Mouse (Mus musculus) lung, postnatal 14 days (tissue): ENCODE measurements around the gene Ltbp1.

ENCODE experiments used
- DNase-seq: peaks from one replicate; pipeline ENCODE4 v3.0.0; 2021

Gene Ltbp1

GRCm38 (mm10) chr17:75307070-75308011, 302.0 kb downstream of the Ltbp1 start:
- peak; percentile 56 for DNase-seq

GRCm38 (mm10) chr17:75317106-75317505, 311.7 kb downstream of the Ltbp1 start:
- DNase-seq, result no peak

- peak; percentile 9 for DNase-seq
Observed at GRCm38 (mm10) chr17:75323229-75323628, 317.9 kb downstream of the Ltbp1 start.

- DNase-seq, result no peak
Observed at GRCm38 (mm10) chr17:75323766-75324165, 318.4 kb downstream of the Ltbp1 start.

DNA sequence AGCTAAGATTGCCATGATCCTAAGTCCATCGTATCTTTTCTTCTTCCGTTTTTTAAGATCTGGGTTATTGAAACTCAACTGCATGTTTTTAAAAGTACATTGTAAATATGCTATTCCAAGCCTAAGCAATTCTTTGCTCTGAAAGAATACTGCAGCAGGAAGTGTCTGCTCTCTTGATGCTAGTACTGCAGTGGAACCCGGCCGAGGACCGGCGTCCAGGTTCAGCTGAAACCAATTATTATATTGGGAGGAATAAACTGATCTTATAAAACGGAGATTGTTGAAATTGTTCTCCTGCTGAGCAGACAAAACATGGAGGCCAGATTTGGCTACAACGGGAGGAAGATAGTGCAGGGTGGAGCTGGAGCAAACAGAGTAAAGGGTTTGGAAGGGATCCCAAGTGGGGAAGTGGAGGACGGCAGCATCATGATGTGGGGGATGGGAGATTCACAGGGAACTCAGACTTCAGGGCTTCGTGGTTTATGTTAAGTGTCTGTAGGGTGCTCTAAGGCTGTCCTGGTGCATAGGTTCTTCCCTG, 322.8 kb downstream of the Ltbp1 start:
- DNase-seq, result no peak

DNA sequence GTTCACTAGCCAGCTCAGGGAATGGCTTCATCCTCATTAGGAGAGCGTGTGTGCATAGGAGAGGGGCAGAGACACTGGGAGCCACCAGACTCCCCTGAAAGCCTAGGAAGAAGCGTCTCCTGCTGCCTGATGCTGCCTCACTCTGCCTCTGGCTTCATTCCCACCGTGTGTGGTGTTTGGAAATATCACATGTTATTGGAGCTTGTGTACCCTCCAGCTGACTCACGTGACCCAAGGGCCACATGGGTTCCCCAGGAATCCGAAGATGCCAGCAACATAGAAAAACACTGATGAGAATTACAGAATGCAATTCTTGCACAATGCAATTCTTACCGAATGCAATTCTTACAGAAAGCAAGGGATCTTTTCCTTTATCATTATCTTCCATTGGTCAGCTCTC, 325.0 kb downstream of the Ltbp1 start:
- DNase-seq, result no peak

DNA sequence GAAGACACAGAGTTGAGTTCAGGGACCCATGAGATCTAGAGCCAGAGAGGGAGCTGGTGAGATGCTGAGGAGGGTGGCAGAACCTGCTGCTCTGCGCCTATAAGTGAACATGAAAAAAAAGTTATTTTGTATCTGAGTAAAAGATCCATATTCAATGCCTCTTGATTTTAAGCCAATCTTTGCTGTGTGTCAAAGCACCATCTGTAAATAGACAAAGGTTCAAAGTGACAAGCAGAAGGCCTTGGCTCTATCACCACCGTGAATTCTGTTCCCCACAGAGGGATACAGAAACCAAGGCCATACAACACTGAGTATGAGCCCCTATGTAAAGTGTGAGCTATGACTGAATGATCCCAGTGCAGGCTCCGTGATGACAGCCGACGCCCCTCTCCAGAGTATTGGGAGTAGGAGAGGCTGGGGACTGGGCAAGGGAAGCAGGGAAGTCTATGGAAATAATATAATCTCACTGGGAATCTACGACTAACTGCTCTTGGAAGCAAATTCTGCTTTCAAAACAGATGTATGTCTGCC, 326.1 kb downstream of the Ltbp1 start:
- DNase-seq, result no peak

DNA sequence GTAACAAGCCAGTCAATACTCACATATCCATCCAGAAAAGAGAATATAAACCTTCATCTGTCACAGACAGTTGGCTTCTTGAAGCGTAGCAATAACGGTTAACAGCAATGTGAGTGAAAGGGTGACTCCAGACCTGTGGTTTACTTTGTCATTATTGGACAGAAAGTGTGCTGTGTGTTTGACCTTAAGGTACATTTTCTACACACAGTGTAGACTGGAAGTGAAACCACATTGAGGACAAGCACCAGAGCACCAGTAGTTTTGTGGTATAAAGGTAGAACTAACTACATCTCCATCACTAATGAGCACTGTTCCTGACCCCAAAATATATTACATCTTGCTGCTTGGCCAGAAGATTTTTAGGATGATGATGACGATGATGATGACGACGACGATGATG, 326.9 kb downstream of the Ltbp1 start:
- no peak for DNase-seq

DNA sequence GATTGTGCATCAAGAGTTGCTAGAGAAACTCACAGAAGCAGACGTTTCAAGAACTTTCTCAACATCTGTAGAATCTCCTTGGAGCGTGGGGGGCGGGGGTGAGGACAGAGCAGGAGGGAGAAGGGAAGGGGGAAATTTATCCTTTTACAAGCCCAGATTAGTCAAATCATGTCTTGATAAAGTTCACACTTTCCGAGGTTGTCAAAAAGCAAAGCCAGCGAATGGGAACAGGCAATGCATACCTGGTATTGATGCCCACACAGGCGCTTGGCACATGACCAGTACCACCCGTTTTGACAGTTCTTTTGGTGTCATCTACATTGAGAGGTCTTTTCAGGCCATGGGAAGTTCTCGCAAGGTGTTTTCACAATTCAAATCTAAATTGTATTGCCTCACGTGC, 327.6 kb downstream of the Ltbp1 start:
- DNase-seq, result no peak

DNA sequence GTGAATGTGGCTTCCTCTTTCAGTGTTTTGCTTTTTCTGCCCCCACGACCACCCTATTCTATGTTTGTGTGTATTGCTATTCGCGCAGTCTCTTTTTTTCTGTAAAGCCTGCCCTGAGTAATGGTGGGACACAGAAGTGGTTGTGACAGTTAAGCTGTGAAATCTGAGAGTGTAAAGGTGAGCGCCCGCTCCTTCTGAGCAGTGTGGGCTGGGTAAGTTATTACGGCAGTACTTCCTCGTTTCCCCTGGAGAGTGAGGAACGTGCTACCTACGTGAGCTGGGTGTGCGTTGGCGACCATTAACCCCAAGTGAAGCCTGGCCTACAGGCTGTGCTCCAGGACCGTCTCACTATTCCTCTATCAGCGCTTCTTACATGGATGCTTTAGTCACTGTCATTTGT, 328.4 kb downstream of the Ltbp1 start:
- no peak for DNase-seq

GRCm38 (mm10) chr17:75335649-75336048, 330.3 kb downstream of the Ltbp1 start:
- DNase-seq, result no peak

DNA sequence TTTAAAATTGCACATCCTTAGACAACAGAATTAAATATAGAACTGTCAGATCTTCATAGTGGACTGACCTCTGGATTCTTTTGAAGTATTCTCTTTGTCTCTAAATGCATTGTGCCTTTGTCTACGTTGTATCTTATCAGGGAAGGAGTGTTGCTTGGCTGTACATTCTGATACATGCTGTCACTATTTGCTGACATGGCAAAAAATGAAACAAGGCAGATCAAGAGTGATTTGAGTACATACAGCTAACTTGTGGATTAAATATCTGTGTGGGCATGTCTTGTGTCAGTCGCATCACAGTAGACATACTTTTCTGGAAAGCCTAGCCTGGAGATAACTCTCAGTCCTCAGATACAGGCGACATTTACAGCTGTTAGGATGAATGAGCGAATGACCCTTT, 335.9 kb downstream of the Ltbp1 start:
- DNase-seq, result no peak

- DNase-seq, result no peak
Observed at GRCm38 (mm10) chr17:75345116-75345515, 339.7 kb downstream of the Ltbp1 start.

DNA sequence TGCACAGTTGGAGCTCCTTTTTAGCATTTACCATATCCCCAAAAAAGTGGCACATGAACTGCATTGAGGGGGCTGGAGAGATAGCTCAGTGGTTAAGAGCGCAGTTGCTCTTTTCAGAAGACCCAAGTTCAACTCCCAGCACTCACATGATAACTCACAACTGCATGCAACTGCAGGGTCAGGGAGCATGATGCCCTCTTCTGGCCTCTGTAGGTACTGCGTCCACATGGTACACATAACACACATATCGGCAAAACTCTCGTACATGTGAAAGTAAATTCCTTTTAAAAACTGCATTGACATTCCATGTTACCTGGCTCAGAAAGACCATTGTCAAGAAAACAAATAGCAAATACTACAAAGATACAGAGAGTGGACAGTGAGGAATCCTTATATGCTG, 342.0 kb downstream of the Ltbp1 start:
- no peak for DNase-seq

DNA sequence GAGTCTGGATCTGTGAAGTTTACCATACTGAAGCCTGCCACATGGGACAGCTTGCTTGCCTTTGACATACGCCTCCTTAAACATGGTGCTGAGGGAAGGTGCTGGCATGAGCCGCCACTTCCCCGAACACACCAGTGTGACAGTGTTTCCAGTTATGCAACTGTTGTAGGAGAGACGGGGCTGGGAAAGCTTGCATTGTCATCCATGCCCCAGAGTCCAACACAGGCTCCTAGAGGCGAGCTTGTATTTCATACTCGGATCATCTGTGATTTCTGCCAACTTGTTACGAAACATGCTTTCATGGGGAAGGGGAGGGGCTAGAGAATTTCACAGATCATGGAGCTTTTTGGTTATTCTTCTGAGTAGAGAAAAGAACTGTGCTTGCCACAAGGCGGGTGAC, 343.7 kb downstream of the Ltbp1 start:
- DNase-seq, result peak; percentile 29

DNA sequence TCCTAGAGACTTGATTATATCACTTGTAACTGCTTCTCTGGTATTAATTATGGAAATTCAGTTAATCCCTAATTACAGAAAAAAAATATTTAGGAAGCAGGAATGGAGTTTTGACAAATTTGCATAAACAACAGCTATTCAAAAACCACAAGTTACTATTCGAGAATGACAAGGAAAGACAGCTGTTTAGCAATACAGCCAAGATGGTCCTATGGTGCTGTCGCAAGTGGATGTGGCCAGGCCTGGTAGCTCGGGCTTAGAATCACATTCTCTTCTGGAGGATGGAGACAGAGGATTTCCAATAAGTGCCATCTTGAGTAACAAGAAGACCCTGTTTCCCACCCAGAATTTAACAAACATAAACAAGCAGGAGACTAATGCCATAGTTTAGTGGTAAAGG, 344.2 kb downstream of the Ltbp1 start:
- DNase-seq, result no peak

GRCm38 (mm10) chr17:75353323-75353722, 348.0 kb downstream of the Ltbp1 start:
- no peak for DNase-seq

- no peak for DNase-seq
Observed at GRCm38 (mm10) chr17:75355431-75355830, 350.1 kb downstream of the Ltbp1 start.

- no peak for DNase-seq
Observed at GRCm38 (mm10) chr17:75360111-75360510, 354.7 kb downstream of the Ltbp1 start.

GRCm38 (mm10) chr17:75366332-75366731, 361.0 kb downstream of the Ltbp1 start:
- DNase-seq, result no peak

DNA sequence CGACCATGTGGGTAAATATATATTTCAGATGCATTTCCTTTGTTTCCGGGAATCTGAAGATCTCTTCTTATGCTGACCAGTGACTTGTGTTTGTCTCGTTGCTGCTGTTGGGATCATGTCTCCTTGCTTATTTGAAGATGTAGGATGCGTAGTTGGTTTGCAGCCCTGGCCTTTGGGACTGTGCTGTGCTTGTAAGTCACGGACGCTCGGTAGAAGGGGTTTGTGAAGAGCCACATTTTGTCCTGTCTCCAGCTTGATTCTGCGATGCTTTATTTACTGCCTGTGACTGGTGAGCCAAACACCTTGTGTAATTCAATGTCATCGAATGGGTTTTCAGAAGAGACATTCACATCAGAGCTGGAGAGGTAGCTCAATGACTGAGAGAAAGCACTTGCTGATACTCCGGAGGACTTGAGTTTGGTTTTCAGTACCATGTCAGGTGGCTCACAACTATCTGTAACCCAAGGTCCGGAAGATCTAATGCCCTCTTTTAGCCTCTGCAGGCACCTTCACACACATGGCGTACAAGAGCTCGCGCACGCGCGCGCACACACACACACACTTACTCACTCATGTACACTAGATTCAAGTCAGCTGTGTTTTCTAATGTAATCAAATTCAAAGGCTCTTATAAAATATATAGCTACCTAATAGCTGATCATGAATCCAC, 362.3 kb downstream of the Ltbp1 start:
- no peak for DNase-seq

- DNase-seq, result peak; percentile 62
Observed at GRCm38 (mm10) chr17:75368580-75368979, 363.2 kb downstream of the Ltbp1 start.

- DNase-seq, result peak; percentile 80
Observed at GRCm38 (mm10) chr17:75369351-75369750, 364.0 kb downstream of the Ltbp1 start.

GRCm38 (mm10) chr17:75370120-75370519, 364.8 kb downstream of the Ltbp1 start:
- peak; percentile 35 for DNase-seq
